Mouse (Mus musculus) kidney, postnatal 0 days (tissue): Measurements from ENCODE around the gene Sgcd. TPM values are rescaled to one million over a fixed set of nuclear protein-coding genes. Genes with fewer than 3 reads are reported as not detected.
"Not testable (repeated sequence)": the region's sequence is repeated elsewhere in the genome, so short reads cannot be mapped to it uniquely, and the experiment has no call there.

Source experiments
- ATAC-seq: fragments of 200-750 bp; cut with Nextera tagmentation; replicated peaks from 2 replicates; pipeline ENCODE4 v1.8.0; 2017; ENCODE audit warnings: low read depth, moderate number of reproducible peaks, moderate TSS enrichment, moderate library complexity; ENCODE audit not compliant: low FRiP score
- DNase-seq: peaks from one replicate; pipeline ENCODE4 v3.0.0-alpha.2; 2016; ENCODE audit warnings: low spot score
- H3K27ac ChIP-seq: fragments of 300-500 bp; sonication (generic); 2 replicates; pipeline ENCODE4 v1.5.1; 2014; ENCODE audit warnings: mild to moderate bottlenecking
- H3K27me3 ChIP-seq: fragments of 300-500 bp; sonication (generic); 2 replicates; pipeline ENCODE4 v1.6.1; 2014; ENCODE audit warnings: low read length, mixed read lengths; ENCODE audit not compliant: insufficient read depth
- H3K36me3 ChIP-seq: fragments of 300-500 bp; sonication (generic); 2 replicates; pipeline ENCODE4 v1.6.1; 2014; ENCODE audit warnings: low read length, mixed read lengths; ENCODE audit not compliant: insufficient read depth
- H3K4me1 ChIP-seq: fragments of 300-500 bp; sonication (generic); replicated peaks from 2 replicates; pipeline ENCODE4 v1.6.1; 2014; ENCODE audit warnings: antibody characterized with exemption, low read length, mixed read lengths; ENCODE audit not compliant: insufficient read depth
- H3K4me2 ChIP-seq: fragments of 300-500 bp; sonication (generic); 2 replicates; pipeline ENCODE4 v1.6.1; 2014; ENCODE audit warnings: mild to moderate bottlenecking, low read length, moderate library complexity, mixed read lengths
- H3K4me3 ChIP-seq: fragments of 300-500 bp; sonication (generic); replicated peaks from 2 replicates; pipeline ENCODE4 v1.5.1; 2014; ENCODE audit warnings: low read depth, low read length
- H3K9ac ChIP-seq: fragments of 300-500 bp; sonication (generic); 2 replicates; pipeline ENCODE4 v1.6.1; 2014; ENCODE audit warnings: low read depth, low read length
- H3K9me3 ChIP-seq: fragments of 300-500 bp; sonication (generic); replicated peaks from 2 replicates; pipeline ENCODE4 v1.6.1; 2016; ENCODE audit warnings: low read length, inconsistent platforms, mixed read lengths
- CTCF ChIP-seq: IDR thresholded peaks from 2 replicates; pipeline ENCODE4 v1.5.1; 2016; ENCODE audit warnings: antibody characterized with exemption, low read depth, mild to moderate bottlenecking, moderate library complexity
- WGBS: fragments of 180-500 bp; shearing (Covaris S2); extraction: QIAGEN DNeasy Blood & Tissue Kit; methylation state at CpG from one replicate; pipeline ENCODE4 v1.1.7; 2014; 5-methylcytosine and 5-hydroxymethylcytosine counted together
- polyA plus RNA-seq: library from polyadenylated mRNA; unstranded; fragments of >200 nt; fragmentation: Nextera tagmentation; extraction: Ambion mirVana; gene quantifications from 2 replicates; pipeline ENCODE4 v1.2.1, GENCODE M21; 2015

Sgcd gene
- polyA plus RNA-seq, 1 experiment from 2014 or later, result 1.3 TPM

GRCm38 (mm10) chr11:47508047-47508446 is 480.7 kb downstream of the Sgcd start:
- Histone ChIP-seq H3K9ac (no peak overlapping the region), H3K27me3 (no peaks in the 10 kb centered on the region), H3K4me3 (no peak overlapping the region), H3K4me1 (no peaks in the 10 kb centered on the region), H3K4me2 (no peak overlapping the region), H3K36me3 (no peaks in the 10 kb centered on the region), H3K27ac (no peak overlapping the region), H3K9me3 (no peaks in the 10 kb centered on the region)
- no peak for DNase-seq
- TF ChIP-seq CTCF, result no peak
- 68% methylated on average over 6 of the region's 6 CpGs for WGBS
- no peak for ATAC-seq

- not testable (repeated sequence) for H3K9me3 ChIP-seq, H3K27me3 ChIP-seq, H3K9ac ChIP-seq, H3K4me2 ChIP-seq, H3K4me1 ChIP-seq, H3K27ac ChIP-seq, H3K4me3 ChIP-seq, H3K36me3 ChIP-seq, ATAC-seq
- peak; percentile 54 for DNase-seq
Measured at GRCm38 (mm10) chr11:47503236-47503635, 485.5 kb downstream of the Sgcd start.

- H3K4me3 ChIP-seq, result no peak overlapping the region
- no peak for ATAC-seq
- H3K4me2 ChIP-seq, result no peak overlapping the region
- H3K9me3 ChIP-seq, result no peaks in the 10 kb centered on the region
- no peaks in the 10 kb centered on the region for H3K36me3 ChIP-seq
- H3K9ac ChIP-seq, result no peak overlapping the region
- no peaks in the 10 kb centered on the region for H3K27me3 ChIP-seq
- no peak overlapping the region for H3K27ac ChIP-seq
- 40% methylated on average over 1 of the region's 1 CpGs for WGBS
- H3K4me1 ChIP-seq, result no peaks in the 10 kb centered on the region
- TF ChIP-seq CTCF, result no peak
- DNase-seq, result peak; percentile 4
Measured at GRCm38 (mm10) chr11:47473493-47474230, 515.1 kb downstream of the Sgcd start.

- H3K27me3 ChIP-seq, H3K9ac ChIP-seq, H3K27ac ChIP-seq, H3K4me3 ChIP-seq, H3K4me1 ChIP-seq, H3K9me3 ChIP-seq, H3K36me3 ChIP-seq, ATAC-seq, DNase-seq, H3K4me2 ChIP-seq: not testable (repeated sequence)
Measured at GRCm38 (mm10) chr11:47460700-47461099, 528.1 kb downstream of the Sgcd start.

GRCm38 (mm10) chr11:47460149-47460548 is 528.6 kb downstream of the Sgcd start:
- Histone ChIP-seq H3K9me3 (no peaks in the 10 kb centered on the region), H3K36me3 (no peaks in the 10 kb centered on the region), H3K27me3 (no peaks in the 10 kb centered on the region), H3K4me2 (no peak overlapping the region), H3K27ac (no peak overlapping the region), H3K9ac (no peak overlapping the region), H3K4me1 (no peaks in the 10 kb centered on the region), H3K4me3 (no peak overlapping the region)
- TF ChIP-seq CTCF, result no peak
- 69% methylated on average over 2 of the region's 2 CpGs for WGBS
- no peak for DNase-seq
- no peak for ATAC-seq

GRCm38 (mm10) chr11:47459214-47459613 is 529.6 kb downstream of the Sgcd start:
- H3K27ac ChIP-seq, result no peak overlapping the region
- H3K4me1 ChIP-seq, result no peaks in the 10 kb centered on the region
- no peak for TF ChIP-seq CTCF
- H3K36me3 ChIP-seq, result no peaks in the 10 kb centered on the region
- 69% methylated on average over 3 of the region's 3 CpGs for WGBS
- ATAC-seq (no peak), DNase-seq (no peak)
- H3K9me3 ChIP-seq, result no peaks in the 10 kb centered on the region
- H3K27me3 ChIP-seq, result no peaks in the 10 kb centered on the region
- no peak overlapping the region for H3K4me3 ChIP-seq
- H3K4me2 ChIP-seq, result no peak overlapping the region
- H3K9ac ChIP-seq, result no peak overlapping the region

- H3K36me3 ChIP-seq, result no peaks in the 10 kb centered on the region
- H3K4me1 ChIP-seq, result no peaks in the 10 kb centered on the region
- H3K9ac ChIP-seq, result no peak overlapping the region
- no peaks in the 10 kb centered on the region for H3K9me3 ChIP-seq
- ATAC-seq (no peak), DNase-seq (no peak)
- no peaks in the 10 kb centered on the region for H3K27me3 ChIP-seq
- H3K27ac ChIP-seq, result no peak overlapping the region
- no peak overlapping the region for H3K4me3 ChIP-seq
- 50% methylated on average over 2 of the region's 2 CpGs for WGBS
- no peak for TF ChIP-seq CTCF
- H3K4me2 ChIP-seq, result no peak overlapping the region
Measured at GRCm38 (mm10) chr11:47447790-47448189, 541.0 kb downstream of the Sgcd start.
